Mouse (Mus musculus) T-helper 17 cell (primary cell): ENCODE results near the gene Hist1h4k.

Experiments
- in situ Hi-C, 2 experiments: fragments of 300-600 bp; cut with MboI, MseI; formaldehyde crosslinking; loops; 1 replicate in 1 of 2; 2 replicates in 1 of 2; pipeline ENCODE4 v1.15.1; 2025; ENCODE audit warnings: high pct_unique_total_duplicates in 2 of 2

The Hist1h4k gene

GRCm38 (mm10) chr13:21778814-21779766 lies 28.8 kb upstream of the Hist1h4k start:
- in situ Hi-C loops: loop anchor here (25.0 kb wide), 1 partner anchor 1983 kb away; the partner anchor contains the start of genes Hist1h1a (in 2 of the 2), Hist1h2ab (in 2 of the 2), Hist1h3a (in 2 of the 2) and Hist1h3b (in 2 of the 2)

DNA sequence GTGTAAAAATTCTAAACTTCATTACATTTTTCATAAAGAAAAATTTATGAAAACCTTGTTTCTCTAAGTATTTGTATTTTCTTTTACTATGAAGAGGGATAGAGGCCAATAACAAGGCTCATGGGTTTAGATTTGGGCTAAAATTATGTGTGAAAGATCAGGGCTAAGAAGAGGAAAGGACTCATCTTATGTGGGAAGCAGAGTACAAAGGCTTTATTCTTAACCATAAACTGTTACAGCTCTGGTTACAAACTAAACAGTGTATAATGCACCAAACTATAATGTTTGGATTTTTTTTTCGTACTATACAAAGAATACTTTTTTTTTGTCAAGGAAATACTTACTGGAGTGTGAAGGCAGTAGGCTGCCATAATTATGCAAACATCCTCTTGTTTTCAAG lies 5.4 kb upstream of the Hist1h4k start:
- in situ Hi-C loops: no loop called here

DNA sequence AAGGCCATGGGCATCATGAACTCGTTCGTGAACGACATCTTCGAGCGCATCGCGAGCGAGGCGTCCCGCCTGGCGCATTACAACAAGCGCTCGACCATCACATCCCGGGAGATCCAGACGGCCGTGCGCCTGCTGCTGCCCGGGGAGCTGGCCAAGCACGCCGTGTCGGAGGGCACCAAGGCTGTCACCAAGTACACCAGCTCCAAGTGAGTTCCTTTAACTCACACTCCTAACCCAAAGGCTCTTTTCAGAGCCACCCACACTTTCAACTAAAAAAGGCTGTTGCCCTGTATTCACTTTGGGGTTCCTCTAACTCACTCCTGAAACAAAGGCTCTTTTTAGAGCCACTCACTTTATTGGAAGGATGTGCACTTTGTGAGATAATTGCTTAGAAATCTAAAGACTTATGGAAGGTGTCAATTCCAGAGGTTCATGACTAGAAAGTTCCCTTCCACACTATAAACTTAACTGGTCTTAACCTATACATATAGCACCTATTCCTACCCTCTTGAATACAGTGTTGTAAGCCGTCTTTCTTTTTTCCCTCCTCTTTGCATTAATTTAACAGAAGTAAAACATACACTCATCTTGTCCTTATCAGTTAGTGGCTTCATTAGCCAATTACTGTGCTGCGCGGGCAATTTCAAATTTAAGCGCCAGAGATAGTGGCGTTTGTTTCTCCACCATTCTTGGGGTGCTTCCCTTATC lies 4.1 kb upstream of the Hist1h4k start:
- in situ Hi-C loops: loop anchor here (5.0 kb wide), 1 partner anchor 38 kb away; no protein-coding TSS in a partner anchor

DNA sequence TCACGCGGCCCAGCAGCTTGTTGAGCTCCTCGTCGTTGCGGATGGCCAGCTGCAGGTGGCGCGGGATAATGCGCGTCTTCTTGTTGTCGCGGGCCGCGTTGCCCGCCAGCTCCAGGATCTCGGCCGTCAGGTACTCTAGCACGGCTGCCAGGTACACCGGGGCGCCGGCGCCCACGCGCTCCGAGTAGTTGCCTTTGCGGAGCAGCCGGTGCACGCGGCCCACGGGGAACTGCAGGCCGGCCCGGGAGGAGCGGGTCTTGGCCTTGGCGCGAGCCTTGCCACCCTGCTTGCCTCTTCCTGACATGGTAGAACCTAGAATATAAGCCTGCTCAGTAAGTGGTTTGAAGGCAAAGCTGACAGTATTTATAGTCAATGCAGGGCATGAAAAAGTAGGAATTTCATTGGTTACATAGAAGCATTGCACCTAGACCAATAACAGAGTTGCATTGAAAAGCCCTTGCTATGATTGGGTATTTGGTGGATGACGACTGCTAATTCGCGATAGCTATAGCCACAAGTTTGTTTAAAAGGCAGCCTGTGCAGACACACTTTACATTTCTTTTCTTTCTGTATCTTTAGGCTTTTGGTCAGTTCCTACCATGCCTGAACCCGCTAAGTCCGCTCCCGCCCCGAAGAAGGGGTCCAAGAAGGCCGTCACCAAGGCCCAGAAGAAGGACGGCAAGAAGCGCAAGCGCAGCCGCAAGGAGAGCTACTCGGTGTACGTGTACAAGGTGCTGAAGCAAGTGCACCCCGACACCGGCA lies 3.4 kb upstream of the Hist1h4k start, which contains the start of the genes Hist1h2ak and Hist1h2bn:
Gene Hist1h2ak, minus strand, starts transcription at position 304 of the 762 bp plus-strand sequence.
Gene Hist1h2bn, plus strand, starts transcription at position 600 of the 762 bp plus-strand sequence.
- in situ Hi-C loops: loop anchor here (5.0 kb wide), 1 partner anchor 39 kb away; no protein-coding TSS in a partner anchor

DNA sequence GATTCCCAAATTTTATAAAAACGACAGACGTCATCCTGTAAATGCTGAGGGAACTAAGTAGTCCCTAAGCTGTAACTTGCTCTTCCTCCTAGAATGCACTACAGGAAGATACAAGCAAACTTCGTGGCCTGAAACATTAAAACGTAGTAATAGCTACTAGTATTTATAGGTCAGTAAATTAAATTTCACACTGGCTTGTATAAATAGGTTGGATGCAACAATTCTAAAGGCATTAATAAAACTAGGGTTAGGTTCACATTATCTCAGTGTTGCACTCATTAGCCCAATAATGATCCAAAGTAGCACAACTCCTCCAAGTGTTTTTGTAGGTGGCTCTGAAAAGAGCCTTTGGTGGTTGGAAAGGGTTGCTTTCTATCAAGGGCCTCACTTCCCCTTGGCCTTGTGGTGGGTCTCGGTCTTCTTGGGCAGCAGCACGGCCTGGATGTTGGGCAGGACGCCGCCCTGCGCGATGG lies 2.8 kb upstream of the Hist1h4k start:
- in situ Hi-C loops: loop anchor here (5.0 kb wide), 1 partner anchor 39 kb away; no protein-coding TSS in a partner anchor

GRCm38 (mm10) chr13:21752356-21752755 lies 2.1 kb upstream of the Hist1h4k start:
- in situ Hi-C loops: loop anchor here (5.0 kb wide), 1 partner anchor 40 kb away; no protein-coding TSS in a partner anchor

GRCm38 (mm10) chr13:21751827-21752226 lies 1.5 kb upstream of the Hist1h4k start:
- in situ Hi-C loops: loop anchor here (5.0 kb wide), 1 partner anchor 40 kb away; no protein-coding TSS in a partner anchor

DNA sequence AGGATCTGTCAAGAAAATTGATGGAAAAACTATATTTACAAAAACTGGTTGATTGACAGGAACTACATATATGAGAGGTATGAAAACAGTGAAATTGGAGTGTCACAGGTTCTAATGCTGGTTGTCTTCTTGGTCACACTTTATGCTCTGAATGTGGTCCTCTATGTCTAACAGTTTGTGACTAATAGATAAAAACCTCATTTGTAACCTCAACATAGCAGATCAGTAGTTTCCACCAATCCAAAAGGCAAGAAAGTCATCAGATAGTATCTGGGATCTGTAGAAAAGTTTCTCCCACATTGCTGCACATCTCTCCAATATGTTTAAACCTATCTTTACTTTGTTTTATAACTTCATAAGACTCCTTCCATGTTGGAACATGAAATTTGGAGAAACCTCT lies 1.1 kb upstream of the Hist1h4k start:
- in situ Hi-C loops: loop anchor here (5.0 kb wide), 1 partner anchor 41 kb away; no protein-coding TSS in a partner anchor

GRCm38 (mm10) chr13:21749387-21750158 lies 732 bp downstream of the Hist1h4k start:
- in situ Hi-C loops: loop anchor here (5.0 to 25.0 kb wide), 2 partner anchors 43 to 562 kb away; partner anchors contain the start of gene Trim27 (in 1 of the 2)

DNA sequence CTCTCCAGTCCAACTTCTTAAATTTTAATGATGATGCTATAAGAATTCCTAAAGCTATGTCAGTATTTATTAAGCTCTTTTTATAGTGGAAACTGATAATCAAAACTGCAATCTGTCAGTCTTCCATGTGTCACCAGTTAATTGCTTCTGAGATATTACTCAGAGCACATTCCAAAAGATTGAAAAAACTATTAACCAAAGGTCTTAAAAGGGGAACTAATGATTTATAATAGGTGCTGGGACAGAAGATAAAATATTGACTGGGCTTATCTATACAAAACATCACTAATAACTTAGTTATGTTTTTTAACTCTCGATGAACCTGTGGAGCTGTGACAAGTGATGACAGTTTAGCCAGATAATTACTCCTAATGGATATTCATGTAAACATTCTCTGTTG lies 5.3 kb downstream of the Hist1h4k start:
- in situ Hi-C loops: loop anchor here in 1 of 2 experiments (25.0 kb wide), 1 partner anchor 558 kb away; the partner anchor contains the start of gene Trim27

- in situ Hi-C loops: loop anchor here (5.0 to 25.0 kb wide), 4 partner anchors 100 to 548 kb away; partner anchors contain the start of genes Hist1h2ap (in 1 of the 2), Hist1h2br (in 1 of the 2), Hist1h4n (in 1 of the 2) and Trim27 (in 1 of the 2)
Measured at GRCm38 (mm10) chr13:21734906-21735767, 15.2 kb downstream of the Hist1h4k start, which contains the start of gene Hist1h4j. Gene Hist1h4j (plus strand): TSS chr13:21735064.

GRCm38 (mm10) chr13:21734010-21734905 lies 16.0 kb downstream of the Hist1h4k start:
- in situ Hi-C loops: loop anchor here (5.0 to 25.0 kb wide), 4 partner anchors 101 to 547 kb away; partner anchors contain the start of genes Hist1h2ap (in 1 of the 2), Hist1h2br (in 1 of the 2), Hist1h4n (in 1 of the 2) and Trim27 (in 1 of the 2)

DNA sequence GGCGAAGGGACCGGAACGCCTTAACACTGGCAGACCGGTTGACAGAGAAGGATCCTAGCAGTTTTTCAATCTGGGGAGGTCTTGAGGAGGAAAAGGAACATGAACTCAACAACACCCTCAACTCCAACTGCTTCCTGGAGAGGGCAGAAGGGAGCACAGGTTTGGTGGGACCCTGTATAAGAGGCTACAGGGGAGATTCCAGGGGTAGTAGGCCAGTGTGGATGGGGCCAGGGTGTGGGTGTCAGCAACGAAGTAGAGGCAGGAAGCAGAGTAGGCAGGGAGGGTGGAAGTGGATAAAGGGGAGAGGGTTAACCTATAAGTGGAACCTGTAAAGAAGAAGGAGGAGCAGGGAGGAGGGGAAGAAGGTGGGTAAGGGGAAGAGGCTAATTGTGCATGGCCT lies 16.8 kb downstream of the Hist1h4k start:
- in situ Hi-C loops: loop anchor here (5.0 to 25.0 kb wide), 4 partner anchors 101 to 546 kb away; partner anchors contain the start of genes Hist1h2ap (in 1 of the 2), Hist1h2br (in 1 of the 2), Hist1h4n (in 1 of the 2) and Trim27 (in 1 of the 2)

DNA sequence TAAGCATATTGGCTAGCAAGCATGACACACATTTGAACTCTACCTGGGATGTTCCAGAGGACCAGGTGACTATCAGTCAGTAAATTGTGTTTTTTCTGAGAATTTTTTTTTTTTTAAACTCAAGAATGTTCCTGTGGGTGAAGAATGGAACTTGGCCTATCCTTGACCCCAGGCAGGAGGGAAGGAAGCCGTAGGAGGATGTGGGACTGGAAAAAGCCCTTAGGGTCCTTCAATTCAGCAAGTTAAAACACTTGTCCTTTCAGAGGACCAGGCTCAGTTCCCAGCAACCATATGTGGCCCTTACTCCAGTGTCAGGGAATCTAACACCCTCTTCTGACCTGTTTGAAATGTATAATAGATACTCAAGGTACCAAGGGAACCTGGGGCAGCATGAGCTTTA lies 20.8 kb downstream of the Hist1h4k start:
- in situ Hi-C loops: loop anchor here in 1 of 2 experiments (25.0 kb wide), 1 partner anchor 542 kb away; the partner anchor contains the start of gene Trim27

GRCm38 (mm10) chr13:21727948-21728572 lies 22.2 kb downstream of the Hist1h4k start:
- in situ Hi-C loops: loop anchor here in 1 of 2 experiments (25.0 kb wide), 1 partner anchor 541 kb away; the partner anchor contains the start of gene Trim27
